Mouse (Mus musculus): ENCODE results near the gene Ptp4a2. TPM values are rescaled to one million over a fixed set of nuclear protein-coding genes. Genes with fewer than 3 reads are reported as not detected.

Ptp4a2 gene
- polyA plus RNA-seq, 1 experiment from 2014 or later: 163 TPM

DNA sequence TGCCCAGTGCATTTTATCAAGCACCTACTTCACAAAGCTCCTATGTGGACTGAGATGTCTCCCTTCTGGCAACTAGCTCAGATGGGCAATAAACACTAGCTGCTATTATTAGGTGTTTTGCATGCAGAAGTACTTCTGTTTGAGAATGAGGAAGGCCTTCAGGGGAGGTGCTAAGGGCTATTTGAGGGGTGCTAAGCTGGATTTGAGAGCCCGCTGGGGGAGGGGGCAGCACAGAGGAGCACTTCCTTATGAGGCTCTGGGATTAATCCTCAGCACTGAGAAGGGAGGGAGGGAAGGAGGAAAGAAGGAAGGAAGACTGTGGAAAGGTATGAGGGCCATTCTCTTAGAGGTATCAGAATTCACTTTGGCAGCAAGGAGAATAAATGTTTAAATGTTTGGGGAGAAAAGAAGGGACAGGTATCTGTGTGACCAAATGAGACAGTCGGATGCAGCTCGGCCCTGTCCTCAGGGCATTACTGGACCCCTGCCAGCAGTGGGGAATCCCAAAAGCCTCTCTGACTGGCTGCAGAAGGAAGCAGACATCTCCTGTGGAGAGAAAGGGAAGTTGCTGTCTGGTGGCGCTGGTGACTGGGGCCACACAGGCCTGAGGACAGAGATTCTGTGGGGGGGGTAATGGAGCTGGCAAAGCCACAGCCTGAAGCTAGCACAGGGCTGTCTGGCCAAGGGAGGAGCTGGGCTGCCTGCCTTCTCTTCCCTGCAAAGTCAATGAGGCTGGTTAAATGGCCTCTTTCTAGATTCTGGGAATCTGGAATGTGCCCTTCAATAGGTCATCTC lies 28.9 kb upstream of the Ptp4a2 start:
- WGBS: 17% methylated on average over 4 of the region's 4 CpGs
- no peak overlapping the region for H3K4me3 ChIP-seq (ENCODE audit: low read depth, low read length)
- H3K36me3 ChIP-seq (ENCODE audit: control insufficient read depth, insufficient read depth, low read length): no peaks in the 10 kb centered on the region
- no peaks in the 10 kb centered on the region for H3K9me3 ChIP-seq (ENCODE audit: control insufficient read depth, low read length)
- peaks cover 3% of the 10 kb centered on the region; the same call in 1 of the 2 replicates for H3K4me1 ChIP-seq (ENCODE audit: control insufficient read depth, insufficient read depth, low read length)
- H3K27me3 ChIP-seq (ENCODE audit: control insufficient read depth, insufficient read depth, low read length): no peaks in the 10 kb centered on the region
- H3K27ac ChIP-seq (ENCODE audit: low read depth, low read length): no peak overlapping the region
- peak; percentile 31; the same call in 1 of the 2 replicates for ATAC-seq (ENCODE audit: low read depth)
- no peak overlapping the region for H3K9ac ChIP-seq (replicated peaks; ENCODE audit: low read depth, low read length)
- no peak overlapping the region for H3K4me2 ChIP-seq (ENCODE audit: low read depth, low read length)

- H3K9me3 ChIP-seq (ENCODE audit: control insufficient read depth, low read length): no peaks in the 10 kb centered on the region
- H3K27ac ChIP-seq (ENCODE audit: low read depth, low read length): no peak overlapping the region
- H3K4me1 ChIP-seq (ENCODE audit: control insufficient read depth, insufficient read depth, low read length): peaks cover 3% of the 10 kb centered on the region; the same call in 1 of the 2 replicates
- H3K4me3 ChIP-seq (ENCODE audit: low read depth, low read length): no peak overlapping the region
- no peaks in the 10 kb centered on the region for H3K27me3 ChIP-seq (ENCODE audit: control insufficient read depth, insufficient read depth, low read length)
- ATAC-seq (ENCODE audit: low read depth): no peak
- H3K9ac ChIP-seq (replicated peaks; ENCODE audit: low read depth, low read length): no peak overlapping the region
- no peaks in the 10 kb centered on the region for H3K36me3 ChIP-seq (ENCODE audit: control insufficient read depth, insufficient read depth, low read length)
- H3K4me2 ChIP-seq (ENCODE audit: low read depth, low read length): no peak overlapping the region
- 29% methylated on average over 3 of the region's 3 CpGs for WGBS
Observed at GRCm38 (mm10) chr4:129782857-129783331, 28.1 kb upstream of the Ptp4a2 start.

DNA sequence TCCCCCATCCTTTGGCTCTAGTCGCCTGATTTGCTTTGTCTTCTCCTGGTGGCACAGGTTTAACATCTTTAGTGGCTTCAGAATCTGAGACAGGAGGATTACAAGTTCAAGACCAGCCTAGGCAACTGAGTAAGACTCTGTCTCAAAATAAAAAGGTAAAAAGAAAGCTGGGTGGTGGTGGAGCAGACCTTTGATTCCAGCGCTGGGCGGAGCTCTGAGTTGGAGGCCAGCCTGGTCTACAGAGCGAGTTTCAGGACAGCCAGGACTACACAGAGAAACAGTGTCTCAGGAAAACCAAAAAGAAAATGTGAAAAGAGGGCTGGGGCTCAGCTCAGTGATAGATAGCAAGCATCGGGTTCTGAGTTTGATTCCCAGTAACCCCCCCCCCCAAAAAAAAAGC lies 27.5 kb upstream of the Ptp4a2 start:
- H3K27me3 ChIP-seq (ENCODE audit: control insufficient read depth, insufficient read depth, low read length): no peaks in the 10 kb centered on the region
- H3K9ac ChIP-seq (replicated peaks; ENCODE audit: low read depth, low read length): no peak overlapping the region
- no peaks in the 10 kb centered on the region for H3K9me3 ChIP-seq (ENCODE audit: control insufficient read depth, low read length)
- H3K4me3 ChIP-seq (ENCODE audit: low read depth, low read length): no peak overlapping the region
- H3K36me3 ChIP-seq (ENCODE audit: control insufficient read depth, insufficient read depth, low read length): no peaks in the 10 kb centered on the region
- H3K27ac ChIP-seq (ENCODE audit: low read depth, low read length): no peak overlapping the region
- H3K4me2 ChIP-seq (ENCODE audit: low read depth, low read length): no peak overlapping the region
- H3K4me1 ChIP-seq (ENCODE audit: control insufficient read depth, insufficient read depth, low read length): peaks cover 3% of the 10 kb centered on the region; the same call in 1 of the 2 replicates
- ATAC-seq (ENCODE audit: low read depth): no peak
- 90% methylated on average over 5 of the region's 5 CpGs for WGBS

DNA sequence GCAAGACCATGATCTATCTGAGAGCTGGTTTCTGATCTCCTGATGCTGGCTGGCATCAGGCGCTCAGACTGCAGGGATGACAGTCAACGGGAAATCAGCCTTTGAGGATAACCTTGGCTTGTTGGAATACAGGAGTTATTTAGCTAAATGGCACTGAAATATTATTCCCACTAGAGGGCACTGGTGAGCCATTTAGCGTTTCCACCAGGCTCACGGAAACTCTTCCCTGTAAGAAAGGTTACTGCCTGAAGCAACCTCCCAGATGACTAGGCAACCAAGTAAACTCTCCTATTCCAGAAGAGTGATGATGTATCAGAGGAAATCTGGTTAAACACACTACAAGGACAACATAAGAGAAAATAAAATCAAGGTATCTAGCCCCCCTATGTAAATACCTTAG lies 25.8 kb upstream of the Ptp4a2 start:
- no peak for ATAC-seq (ENCODE audit: low read depth)
- Histone ChIP-seq H3K36me3 (ENCODE audit: control insufficient read depth, insufficient read depth, low read length) (no peaks in the 10 kb centered on the region), H3K4me2 (ENCODE audit: low read depth, low read length) (no peak overlapping the region), H3K27me3 (ENCODE audit: control insufficient read depth, insufficient read depth, low read length) (no peaks in the 10 kb centered on the region), H3K9ac (replicated peaks; ENCODE audit: low read depth, low read length) (no peak overlapping the region), H3K4me1 (ENCODE audit: control insufficient read depth, insufficient read depth, low read length) (peaks cover 3% of the 10 kb centered on the region; the same call in 1 of the 2 replicates), H3K4me3 (ENCODE audit: low read depth, low read length) (no peak overlapping the region), H3K27ac (ENCODE audit: low read depth, low read length) (no peak overlapping the region), H3K9me3 (ENCODE audit: control insufficient read depth, low read length) (no peaks in the 10 kb centered on the region)
- WGBS: 3% methylated on average over 4 of the region's 4 CpGs

GRCm38 (mm10) chr4:129788693-129789092 lies 22.3 kb upstream of the Ptp4a2 start:
- WGBS: 45% methylated on average over 8 of the region's 8 CpGs
- no peak for ATAC-seq (ENCODE audit: low read depth)
- Histone ChIP-seq H3K27me3 (ENCODE audit: control insufficient read depth, insufficient read depth, low read length) (no peaks in the 10 kb centered on the region), H3K4me1 (ENCODE audit: control insufficient read depth, insufficient read depth, low read length) (no peaks in the 10 kb centered on the region), H3K9me3 (ENCODE audit: control insufficient read depth, low read length) (no peaks in the 10 kb centered on the region), H3K27ac (ENCODE audit: low read depth, low read length) (no peak overlapping the region), H3K4me3 (ENCODE audit: low read depth, low read length) (no peak overlapping the region), H3K9ac (replicated peaks; ENCODE audit: low read depth, low read length) (no peak overlapping the region), H3K36me3 (ENCODE audit: control insufficient read depth, insufficient read depth, low read length) (no peaks in the 10 kb centered on the region), H3K4me2 (ENCODE audit: low read depth, low read length) (no peak overlapping the region)

DNA sequence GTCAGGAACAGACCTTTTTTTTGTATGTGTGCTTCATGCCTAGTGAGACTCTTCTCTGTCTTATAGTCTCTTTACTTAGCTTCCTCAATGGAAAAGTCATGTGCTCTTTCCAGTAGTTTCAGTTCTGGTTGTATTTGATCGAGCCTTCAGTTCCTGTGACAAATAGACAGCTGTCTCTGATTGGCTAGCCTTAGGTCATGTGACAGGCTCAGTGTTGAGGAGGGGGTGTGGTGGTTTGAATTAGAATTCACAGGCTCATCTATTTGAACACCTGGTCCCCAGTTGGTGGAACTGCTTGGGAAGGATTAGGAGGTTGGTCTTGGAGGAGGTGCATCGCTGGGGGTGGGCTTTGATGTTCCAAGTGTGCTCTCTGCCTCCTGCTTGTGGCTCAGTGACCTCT lies 21.4 kb upstream of the Ptp4a2 start:
- no peak for ATAC-seq (ENCODE audit: low read depth)

DNA sequence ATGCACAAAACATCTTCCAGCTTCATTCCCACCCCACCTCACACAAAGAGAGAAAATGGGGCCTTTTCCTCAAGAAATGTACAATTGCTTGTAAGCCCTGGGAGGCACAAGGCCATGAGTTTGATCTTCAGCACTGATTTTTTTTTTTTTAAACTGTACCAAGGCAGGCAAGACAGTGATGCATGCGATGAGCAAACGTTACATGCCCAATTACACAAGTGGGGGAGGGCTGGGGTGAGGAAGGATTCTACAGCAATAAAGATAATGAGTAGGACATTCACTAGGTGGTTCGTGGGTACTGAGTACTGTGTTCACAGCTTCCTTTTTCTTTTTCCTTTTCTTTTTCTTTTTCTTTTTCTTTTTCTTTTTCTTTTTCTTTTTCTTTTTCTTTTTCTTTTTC lies 20.5 kb upstream of the Ptp4a2 start:
- Histone ChIP-seq H3K4me3 (ENCODE audit: low read depth, low read length) (no peak overlapping the region), H3K4me2 (ENCODE audit: low read depth, low read length) (no peak overlapping the region), H3K4me1 (ENCODE audit: control insufficient read depth, insufficient read depth, low read length) (peaks cover 7% of the 10 kb centered on the region), H3K27ac (ENCODE audit: low read depth, low read length) (no peak overlapping the region), H3K36me3 (ENCODE audit: control insufficient read depth, insufficient read depth, low read length) (no peaks in the 10 kb centered on the region), H3K27me3 (ENCODE audit: control insufficient read depth, insufficient read depth, low read length) (no peaks in the 10 kb centered on the region), H3K9me3 (ENCODE audit: control insufficient read depth, low read length) (no peaks in the 10 kb centered on the region), H3K9ac (replicated peaks; ENCODE audit: low read depth, low read length) (no peak overlapping the region)
- WGBS: 45% methylated on average over 3 of the region's 3 CpGs
- no peak for ATAC-seq (ENCODE audit: low read depth)

More for the DNA sequence above, 21.4 kb upstream of the Ptp4a2 start:
- H3K4me3 ChIP-seq (ENCODE audit: low read depth, low read length): no peak overlapping the region
- H3K36me3 ChIP-seq (ENCODE audit: control insufficient read depth, insufficient read depth, low read length): no peaks in the 10 kb centered on the region
- no peaks in the 10 kb centered on the region for H3K4me1 ChIP-seq (ENCODE audit: control insufficient read depth, insufficient read depth, low read length)
- no peaks in the 10 kb centered on the region for H3K27me3 ChIP-seq (ENCODE audit: control insufficient read depth, insufficient read depth, low read length)
- H3K27ac ChIP-seq (ENCODE audit: low read depth, low read length): no peak overlapping the region
- no peak overlapping the region for H3K4me2 ChIP-seq (ENCODE audit: low read depth, low read length)
- no peak overlapping the region for H3K9ac ChIP-seq (replicated peaks; ENCODE audit: low read depth, low read length)
- WGBS: 94% methylated on average over 2 of the region's 2 CpGs
- no peaks in the 10 kb centered on the region for H3K9me3 ChIP-seq (ENCODE audit: control insufficient read depth, low read length)

DNA sequence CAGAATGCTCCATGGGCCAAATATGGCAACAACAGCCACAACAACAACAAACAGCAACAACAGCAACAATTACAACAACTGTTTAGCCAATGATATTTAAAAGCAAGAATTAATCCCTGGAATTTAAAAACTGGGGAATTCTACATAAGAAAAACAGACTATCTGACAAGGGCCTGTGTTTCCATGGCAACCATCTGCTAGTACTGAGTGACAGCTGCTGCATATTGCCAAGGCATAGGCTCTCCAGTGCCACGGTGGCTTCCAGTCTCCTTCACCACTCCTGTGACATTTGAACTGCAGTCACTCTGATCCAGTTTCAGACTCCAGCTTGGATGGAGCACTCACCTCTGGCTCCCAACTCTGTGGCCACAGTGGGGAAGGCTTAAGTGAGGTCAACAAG lies 19.6 kb upstream of the Ptp4a2 start:
- peaks cover 10% of the 10 kb centered on the region for H3K4me1 ChIP-seq (ENCODE audit: control insufficient read depth, insufficient read depth, low read length)
- no peak for ATAC-seq (ENCODE audit: low read depth)
- H3K27ac ChIP-seq (ENCODE audit: low read depth, low read length): no peak overlapping the region

DNA sequence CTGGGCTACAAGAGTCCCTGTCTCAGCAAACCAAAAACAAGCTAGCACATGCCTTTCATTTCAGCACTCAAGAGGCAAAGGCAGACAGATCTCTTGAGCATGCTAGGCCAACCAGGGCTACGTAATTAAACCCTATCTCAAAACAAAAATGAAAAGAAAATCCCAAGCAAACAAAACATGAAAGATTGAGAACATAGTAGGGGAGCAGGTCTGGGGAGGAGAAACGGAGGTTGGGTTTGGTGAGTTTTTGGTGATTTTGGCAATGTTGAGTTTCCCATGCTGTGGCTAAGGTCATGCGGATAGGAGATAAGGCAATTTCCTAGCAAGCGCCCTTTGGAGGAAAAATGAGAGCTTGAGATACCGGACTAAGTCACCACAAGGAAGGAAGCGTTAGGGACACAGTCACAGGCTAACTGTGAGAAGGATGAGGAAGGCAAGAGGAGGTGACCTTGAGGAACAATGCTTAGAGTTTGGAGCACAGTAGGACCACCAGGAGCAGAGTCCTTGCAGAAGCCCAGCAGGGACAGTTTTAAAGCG lies 18.3 kb upstream of the Ptp4a2 start:
- H3K4me2 ChIP-seq (ENCODE audit: low read depth, low read length): no peak overlapping the region
- 94% methylated on average over 7 of the region's 7 CpGs for WGBS
- ATAC-seq (ENCODE audit: low read depth): no peak
- H3K4me1 ChIP-seq (ENCODE audit: control insufficient read depth, insufficient read depth, low read length): peaks cover 10% of the 10 kb centered on the region
- H3K9ac ChIP-seq (replicated peaks; ENCODE audit: low read depth, low read length): no peak overlapping the region
- H3K36me3 ChIP-seq (ENCODE audit: control insufficient read depth, insufficient read depth, low read length): no peaks in the 10 kb centered on the region
- no peaks in the 10 kb centered on the region for H3K27me3 ChIP-seq (ENCODE audit: control insufficient read depth, insufficient read depth, low read length)
- H3K4me3 ChIP-seq (ENCODE audit: low read depth, low read length): no peak overlapping the region
- H3K27ac ChIP-seq (ENCODE audit: low read depth, low read length): no peak overlapping the region
- H3K9me3 ChIP-seq (ENCODE audit: control insufficient read depth, low read length): no peaks in the 10 kb centered on the region

More for the DNA sequence above, 19.6 kb upstream of the Ptp4a2 start:
- H3K9ac ChIP-seq (replicated peaks; ENCODE audit: low read depth, low read length): no peak overlapping the region
- 29% methylated on average over 1 of the region's 1 CpGs for WGBS
- H3K4me2 ChIP-seq (ENCODE audit: low read depth, low read length): no peak overlapping the region
- no peaks in the 10 kb centered on the region for H3K9me3 ChIP-seq (ENCODE audit: control insufficient read depth, low read length)
- no peaks in the 10 kb centered on the region for H3K36me3 ChIP-seq (ENCODE audit: control insufficient read depth, insufficient read depth, low read length)
- H3K27me3 ChIP-seq (ENCODE audit: control insufficient read depth, insufficient read depth, low read length): no peaks in the 10 kb centered on the region
- H3K4me3 ChIP-seq (ENCODE audit: low read depth, low read length): no peak overlapping the region

Measured in neural tube, embryonic 14.5 days (tissue).